Mouse (Mus musculus): Measurements from ENCODE around the gene Apba3.
"Not testable (repeated sequence)": the region's sequence is repeated elsewhere in the genome, so short reads cannot be mapped to it uniquely, and the experiment has no call there.

The Apba3 gene

GRCm38 (mm10) chr10:81266211-81267105, at the start of gene Apba3, which contains the start of gene Mrpl54:
TSS of gene Apba3 (plus strand) at chr10:81266960.
TSS of gene Mrpl54 (minus strand) at chr10:81266934.
- DNase-seq (ENCODE audit: low spot score in 2 of 2): peak; percentile 95

GRCm38 (mm10) chr10:81217267-81217666, 49.5 kb upstream of the Apba3 start:
- DNase-seq (ENCODE audit: low spot score in 2 of 2): not testable (repeated sequence)

GRCm38 (mm10) chr10:81217964-81218363, 48.8 kb upstream of the Apba3 start:
- peak; percentile 45 to 59 for DNase-seq (ENCODE audit: low spot score in 2 of 2)

GRCm38 (mm10) chr10:81221402-81222015, 45.3 kb upstream of the Apba3 start:
- no peak for DNase-seq (ENCODE audit: low spot score in 2 of 2)

GRCm38 (mm10) chr10:81223731-81224130, 43.0 kb upstream of the Apba3 start:
- DNase-seq (ENCODE audit: low spot score in 2 of 2): not testable (repeated sequence)

- DNase-seq (ENCODE audit: low spot score in 2 of 2): no peak
Observed at GRCm38 (mm10) chr10:81229735-81230437, 36.9 kb upstream of the Apba3 start.

GRCm38 (mm10) chr10:81230438-81231332, 36.1 kb upstream of the Apba3 start, which contains the start of gene Atcay:
TSS of gene Atcay (minus strand) at chr10:81230833.
- no peak for DNase-seq (ENCODE audit: low spot score in 2 of 2)

- no peak for DNase-seq (ENCODE audit: low spot score in 2 of 2)
Observed at GRCm38 (mm10) chr10:81231436-81231835, 35.3 kb upstream of the Apba3 start.

GRCm38 (mm10) chr10:81232580-81233225, 34.1 kb upstream of the Apba3 start, which contains the start of gene Zfr2:
TSS of gene Zfr2 (plus strand) at chr10:81233155.
- DNase-seq (ENCODE audit: low spot score in 2 of 2): peak; percentile 89 to 92

GRCm38 (mm10) chr10:81233226-81233585, 33.6 kb upstream of the Apba3 start:
- DNase-seq (ENCODE audit: low spot score in 2 of 2): no peak

- DNase-seq (ENCODE audit: low spot score in 2 of 2): no peak
Observed at GRCm38 (mm10) chr10:81234206-81234605, 32.6 kb upstream of the Apba3 start.

- DNase-seq (ENCODE audit: low spot score in 2 of 2): no peak
Observed at GRCm38 (mm10) chr10:81236471-81237268, 30.1 kb upstream of the Apba3 start.

GRCm38 (mm10) chr10:81238618-81239017, 28.1 kb upstream of the Apba3 start:
- no peak for DNase-seq (ENCODE audit: low spot score in 2 of 2)

- no peak for DNase-seq (ENCODE audit: low spot score in 2 of 2)
Observed at GRCm38 (mm10) chr10:81240876-81241275, 25.9 kb upstream of the Apba3 start.

GRCm38 (mm10) chr10:81242021-81242420, 24.7 kb upstream of the Apba3 start:
- no peak for DNase-seq (ENCODE audit: low spot score in 2 of 2)

- no peak for DNase-seq (ENCODE audit: low spot score in 2 of 2)
Observed at GRCm38 (mm10) chr10:81244146-81244545, 22.6 kb upstream of the Apba3 start.

GRCm38 (mm10) chr10:81244595-81244994, 22.2 kb upstream of the Apba3 start:
- peak; percentile 72 to 76 for DNase-seq (ENCODE audit: low spot score in 2 of 2)

- DNase-seq (ENCODE audit: low spot score in 2 of 2): no peak
Observed at GRCm38 (mm10) chr10:81245166-81245565, 21.6 kb upstream of the Apba3 start.

GRCm38 (mm10) chr10:81247804-81248203, 19.0 kb upstream of the Apba3 start:
- no peak for DNase-seq (ENCODE audit: low spot score in 2 of 2)

- DNase-seq (ENCODE audit: low spot score in 2 of 2): no peak
Observed at GRCm38 (mm10) chr10:81249442-81249841, 17.3 kb upstream of the Apba3 start.
